Mouse (Mus musculus): ENCODE data around the gene Hivep1.

DNA sequence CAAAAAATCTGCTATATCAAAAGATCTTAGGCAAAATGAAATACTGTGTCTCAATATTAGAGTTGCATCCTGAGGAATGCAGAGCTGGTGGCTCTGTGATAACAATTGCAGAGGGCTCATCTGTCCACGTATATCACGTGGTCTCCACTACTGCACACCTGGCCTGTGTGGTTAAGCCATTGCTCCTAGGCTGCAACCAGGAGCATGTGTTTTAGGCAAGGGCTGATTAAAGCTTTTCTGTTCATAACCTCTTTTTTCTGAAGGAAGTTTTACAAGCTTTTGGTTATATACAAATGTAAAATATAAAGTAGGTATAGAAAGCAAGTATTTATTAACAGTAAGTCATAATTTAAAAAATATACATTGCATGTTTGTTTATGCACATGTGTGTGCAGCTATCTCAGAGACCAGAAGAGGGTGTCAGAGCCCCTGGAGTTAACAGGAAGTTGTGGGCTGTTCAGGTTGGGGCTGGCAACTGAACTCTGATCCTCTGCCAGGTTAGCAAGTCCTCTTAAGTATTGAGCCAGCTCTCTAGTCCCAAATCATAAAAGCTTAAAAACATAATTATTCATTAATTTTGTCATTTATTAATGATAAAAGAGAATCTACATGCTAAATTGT is 5.0 kb downstream of the Hivep1 start:
- TF ChIP-seq SRF (IDR thresholded peaks at IDR 0.05; ENCODE audit: control insufficient read depth, insufficient read length, low read depth) (no peak), USF1 (IDR thresholded peaks at IDR 0.05; ENCODE audit: low read depth) (no peak), POLR2A (IDR thresholded peaks at IDR 0.05; ENCODE audit: insufficient read length, low read depth) (no peak)
